12 mouse cellular contexts compared by ENCODE assay signal in genomic region chr17:34684253-34684893, GRCm38 (mm10). TPM values are rescaled to one million over a fixed set of nuclear protein-coding genes. Genes with fewer than 3 reads are reported as not detected.
DNase-seq lines count a peak whose midpoint lies in the region; ATAC-seq and TF ChIP-seq lines count a peak whose summit lies in the region.
"Had no signal": no experiment of that assay in that cellular context is flagged by ENCODE, and none has a peak within 500 bp of the region (broad histone marks: within the 10 kb centered on the region; RNA-seq: fewer than 3 reads in every experiment).

No protein-coding gene starts in this region.

- ATAC-seq in forebrain, postnatal 0 days = peak; percentile 34; the same call in 1 of the 2 replicates
- no peak for ATAC-seq in heart, embryonic 13.5 days (ENCODE audit: extremely low read depth, insufficient number of reproducible peaks, low FRiP score, low TSS enrichment)
- ATAC-seq in stomach, embryonic 15.5 days (ENCODE audit: insufficient read depth, low FRiP score, low read depth) = peak; percentile 34; the same call in 1 of the 2 replicates
- ATAC-seq: liver, embryonic 12.5 days had no signal

- no peaks in the 10 kb centered on the region for H3K4me1 ChIP-seq in forebrain, postnatal 0 days (ENCODE audit: insufficient read depth)
- 0 out of 2 replicates have a peak, but pooled peaks cover 7% of the 10 kb centered on the region for H3K4me1 ChIP-seq in forebrain, embryonic 10.5 days
- peaks cover 46% of the 10 kb centered on the region for H3K4me1 ChIP-seq in heart, embryonic 13.5 days
- peaks cover 37% of the 10 kb centered on the region for H3K4me1 ChIP-seq in stomach, embryonic 15.5 days

- H3K4me3 ChIP-seq in forebrain, postnatal 0 days (ENCODE audit: low read depth, low read length) = no peak overlapping the region
- H3K4me3 ChIP-seq in forebrain, embryonic 10.5 days = no peak overlapping the region
- H3K4me3 ChIP-seq in heart, embryonic 13.5 days = no peak overlapping the region
- no peak overlapping the region for H3K4me3 ChIP-seq in stomach, embryonic 15.5 days (replicated peaks)
- H3K4me3 ChIP-seq: liver, embryonic 12.5 days had no signal

- no peak overlapping the region for H3K4me2 ChIP-seq in forebrain, postnatal 0 days (ENCODE audit: low read depth)
- no peak overlapping the region for H3K4me2 ChIP-seq in heart, embryonic 13.5 days
- no peak overlapping the region for H3K4me2 ChIP-seq in stomach, embryonic 15.5 days
- H3K4me2 ChIP-seq: liver, embryonic 12.5 days had no signal

- H3K27ac ChIP-seq in forebrain, postnatal 0 days (ENCODE audit: low read depth, low read length) = no peak overlapping the region
- H3K27ac ChIP-seq in forebrain, embryonic 10.5 days = no peak overlapping the region
- peak overlapping the region; percentile 67 for H3K27ac ChIP-seq in heart, embryonic 13.5 days (replicated peaks)
- H3K27ac ChIP-seq in stomach, embryonic 15.5 days = peak overlapping the region; percentile 63
- H3K27ac ChIP-seq: liver, embryonic 12.5 days had no signal

- TF ChIP-seq CTCF in forebrain, postnatal 0 days (IDR thresholded peaks at IDR 0.05; ENCODE audit: low read depth) = no peak

- no peaks in the 10 kb centered on the region for H3K9me3 ChIP-seq in forebrain, postnatal 0 days (ENCODE audit: low read length)
- H3K9me3 ChIP-seq in forebrain, embryonic 10.5 days = no peaks in the 10 kb centered on the region; the same call in 1 of the 2 replicates
- H3K9me3 ChIP-seq in heart, embryonic 13.5 days = no peaks in the 10 kb centered on the region
- H3K9me3 ChIP-seq in stomach, embryonic 15.5 days = no peaks in the 10 kb centered on the region
- H3K9me3 ChIP-seq: liver, embryonic 12.5 days had no signal

- WGBS in forebrain, postnatal 0 days = 62% methylated on average over 9 of the region's 9 CpGs
- WGBS in forebrain, embryonic 10.5 days = 84% methylated on average over 9 of the region's 9 CpGs
- 41% methylated on average over 9 of the region's 9 CpGs for WGBS in heart, embryonic 13.5 days
- WGBS in stomach, embryonic 15.5 days = 39% methylated on average over 9 of the region's 9 CpGs

- H3K27me3 ChIP-seq in forebrain, postnatal 0 days (ENCODE audit: insufficient read depth, low read length) = no peaks in the 10 kb centered on the region
- H3K27me3 ChIP-seq in forebrain, embryonic 10.5 days (ENCODE audit: poor library complexity, severe bottlenecking) = peaks cover 13% of the 10 kb centered on the region
- peaks cover 13% of the 10 kb centered on the region for H3K27me3 ChIP-seq in heart, embryonic 13.5 days (replicated peaks)
- peaks cover 11% of the 10 kb centered on the region; the same call in 1 of the 2 replicates for H3K27me3 ChIP-seq in stomach, embryonic 15.5 days (replicated peaks)

- H3K9ac ChIP-seq in forebrain, postnatal 0 days = no peak overlapping the region
- 0 out of 2 replicates have a peak overlapping the region, but pooled peaks have one; percentile 19 for H3K9ac ChIP-seq in heart, embryonic 13.5 days
- no peak overlapping the region for H3K9ac ChIP-seq in stomach, embryonic 15.5 days
- H3K9ac ChIP-seq: liver, embryonic 12.5 days had no signal

- no peaks in the 10 kb centered on the region for H3K36me3 ChIP-seq in forebrain, postnatal 0 days (ENCODE audit: insufficient read depth)
- H3K36me3 ChIP-seq in forebrain, embryonic 10.5 days (replicated peaks) = no peaks in the 10 kb centered on the region
- no peaks in the 10 kb centered on the region for H3K36me3 ChIP-seq in heart, embryonic 13.5 days
- H3K36me3 ChIP-seq in stomach, embryonic 15.5 days = no peaks in the 10 kb centered on the region
- H3K36me3 ChIP-seq: liver, embryonic 12.5 days had no signal

- no peak for DNase-seq in forebrain, postnatal 0 days
- DNase-seq in forebrain, embryonic 10.5 days (ENCODE audit: extremely low spot score, low spot score) = no peak
- DNase-seq in ovary, postnatal 36 days (ENCODE audit: low spot score) = peak; percentile 7
- no peak for DNase-seq in ovary, adult 18-20 months (ENCODE audit: low spot score)
- DNase-seq in cerebellum, postnatal 4 days (ENCODE audit: low spot score in 2 of 2) = no peak
- no peak for DNase-seq in cerebellum, adult 18-20 months
- DNase-seq: embryo, embryonic 11 days; thymus, postnatal 14 days had no signal

RNA-seq across cellular contexts. Expression of gene Tnxb, which starts 14.0 kb away (rescaled TPM):
- 1.0 and 1.7 TPM in 2 replicates for total RNA-seq in forebrain, postnatal 0 days (2014; rRNA removed)
- 0.08 and 0.16 TPM in 2 replicates for polyA plus RNA-seq in forebrain, postnatal 0 days (2015; fragmentation: Nextera tagmentation; extraction: Ambion mirVana)
- polyA plus RNA-seq in forebrain, embryonic 10.5 days (2016; fragmentation: Nextera tagmentation; extraction: Ambion mirVana) = not detected in 2 replicates
- polyA plus RNA-seq in heart, embryonic 13.5 days (2015; fragmentation: Nextera tagmentation; extraction: Ambion mirVana) = 1.3 and 1.4 TPM in 2 replicates
- 0.97 and 1.4 TPM in 2 replicates for polyA plus RNA-seq in stomach, embryonic 15.5 days (2015; fragmentation: Nextera tagmentation; extraction: Ambion mirVana)
- total RNA-seq: CH12.LX had no signal

RNA-seq across cellular contexts. Expression of gene Atf6b, which starts 37.4 kb away (rescaled TPM):
- total RNA-seq in forebrain, postnatal 0 days (2014; rRNA removed) = 39.9 and 43.7 TPM in 2 replicates
- polyA plus RNA-seq in forebrain, postnatal 0 days (2015; fragmentation: Nextera tagmentation; extraction: Ambion mirVana) = 86.1 and 86.4 TPM in 2 replicates
- polyA plus RNA-seq in forebrain, embryonic 10.5 days (2016; fragmentation: Nextera tagmentation; extraction: Ambion mirVana) = 105 and 106 TPM in 2 replicates
- polyA plus RNA-seq in heart, embryonic 13.5 days (2015; fragmentation: Nextera tagmentation; extraction: Ambion mirVana) = 56.1 and 56.2 TPM in 2 replicates
- 72.0 and 76.7 TPM in 2 replicates for polyA plus RNA-seq in stomach, embryonic 15.5 days (2015; fragmentation: Nextera tagmentation; extraction: Ambion mirVana)

RNA-seq across cellular contexts. Expression of gene Fkbpl, which starts 39.8 kb away (rescaled TPM):
- 9.6 and 19.9 TPM in 2 replicates for total RNA-seq in forebrain, postnatal 0 days (2014; rRNA removed)
- 8.2 and 11.4 TPM in 2 replicates for polyA plus RNA-seq in forebrain, postnatal 0 days (2015; fragmentation: Nextera tagmentation; extraction: Ambion mirVana)
- polyA plus RNA-seq in forebrain, embryonic 10.5 days (2016; fragmentation: Nextera tagmentation; extraction: Ambion mirVana) = 14.8 and 15.5 TPM in 2 replicates
- 10.4 and 10.7 TPM in 2 replicates for polyA plus RNA-seq in heart, embryonic 13.5 days (2015; fragmentation: Nextera tagmentation; extraction: Ambion mirVana)
- polyA plus RNA-seq in stomach, embryonic 15.5 days (2015; fragmentation: Nextera tagmentation; extraction: Ambion mirVana) = 14.0 and 14.5 TPM in 2 replicates

RNA-seq across cellular contexts. Expression of gene Prrt1, which starts 55.0 kb away (rescaled TPM):
- total RNA-seq in forebrain, postnatal 0 days (2014; rRNA removed) = 7.8 and 11.4 TPM in 2 replicates
- 12.2 and 15.1 TPM in 2 replicates for polyA plus RNA-seq in forebrain, postnatal 0 days (2015; fragmentation: Nextera tagmentation; extraction: Ambion mirVana)
- 0.54 and 0.62 TPM in 2 replicates for polyA plus RNA-seq in forebrain, embryonic 10.5 days (2016; fragmentation: Nextera tagmentation; extraction: Ambion mirVana)
- polyA plus RNA-seq in heart, embryonic 13.5 days (2015; fragmentation: Nextera tagmentation; extraction: Ambion mirVana) = 0.15 and 0.31 TPM in 2 replicates
- 0.35 and 0.63 TPM in 2 replicates for polyA plus RNA-seq in stomach, embryonic 15.5 days (2015; fragmentation: Nextera tagmentation; extraction: Ambion mirVana)
- total RNA-seq: CH12.LX had no signal
- polyA plus RNA-seq: liver, embryonic 12.5 days had no signal

RNA-seq across cellular contexts. Expression of gene Ppt2, which starts 56.1 kb away (rescaled TPM):
- 24.2 and 27.2 TPM in 2 replicates for total RNA-seq in forebrain, postnatal 0 days (2014; rRNA removed)
- 17.6 and 20.2 TPM in 2 replicates for polyA plus RNA-seq in forebrain, postnatal 0 days (2015; fragmentation: Nextera tagmentation; extraction: Ambion mirVana)
- polyA plus RNA-seq in forebrain, embryonic 10.5 days (2016; fragmentation: Nextera tagmentation; extraction: Ambion mirVana) = 22.1 and 22.4 TPM in 2 replicates
- polyA plus RNA-seq in heart, embryonic 13.5 days (2015; fragmentation: Nextera tagmentation; extraction: Ambion mirVana) = 26.1 and 27.6 TPM in 2 replicates
- polyA plus RNA-seq in stomach, embryonic 15.5 days (2015; fragmentation: Nextera tagmentation; extraction: Ambion mirVana) = 23.7 and 26.2 TPM in 2 replicates

Comparison
In these comparisons a context has a peak if more than half of its experiments do, and no peak if none do; other contexts are left out.
1. H3K27ac ChIP-seq: peak in heart, embryonic 13.5 days (single experiment) and stomach, embryonic 15.5 days (single experiment); none in forebrain, postnatal 0 days (single experiment) and forebrain, embryonic 10.5 days (single experiment).